Mouse (Mus musculus): ENCODE measurements around the gene Olfr556. TPM values are rescaled to one million over a fixed set of nuclear protein-coding genes. Genes with fewer than 3 reads are reported as not detected.
A peak's percentile ranks its signal among the peaks of the same experiment; 100 is the strongest.
"Not testable (repeated sequence)": the region's sequence is repeated elsewhere in the genome, so short reads cannot be mapped to it uniquely, and the experiment has no call there.

Olfr556 gene
- polyA plus RNA-seq (2014; fragmentation: Nextera tagmentation; extraction: Ambion mirVana): not detected in 2 replicates

DNA sequence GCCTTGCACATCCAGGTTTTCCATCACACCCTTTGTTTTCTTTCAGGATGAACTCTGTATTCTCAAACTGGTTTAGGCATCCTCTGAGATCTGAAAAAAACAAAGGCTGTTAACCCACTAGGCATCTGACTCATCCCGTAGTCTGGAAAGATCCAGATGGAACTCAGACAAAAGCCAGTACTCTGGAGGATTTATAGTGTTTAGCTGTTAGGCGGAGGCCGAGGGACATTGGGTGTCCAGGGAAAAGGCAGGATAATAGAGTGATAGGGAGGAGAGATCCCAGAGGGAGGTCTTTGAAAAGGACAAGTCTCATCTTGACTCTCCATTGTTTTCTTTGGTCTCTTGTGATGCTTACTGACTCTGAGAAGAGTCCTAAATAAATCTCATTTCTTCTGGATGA lies at the start of gene Olfr556:
Olfr556 (plus strand) TSS at position 301 of the 400 bp plus-strand sequence.
- WGBS (ENCODE audit: insufficient replicate concordance): 57% methylated on average over 3 of the region's 3 CpGs
- ATAC-seq (replicated peaks; ENCODE audit: insufficient number of reproducible peaks, low FRiP score, low TSS enrichment): no peak
- Histone ChIP-seq H3K4me3 (ENCODE audit: low read depth, low read length) (no peak within 1 kb of the TSS), H3K27me3 (ENCODE audit: control insufficient read depth, insufficient read depth, low read length) (no peaks in the 10 kb centered on the region), H3K9ac (ENCODE audit: low read depth, low read length) (no peak within 1 kb of the TSS), H3K36me3 (ENCODE audit: control insufficient read depth, insufficient read depth, low read length) (no peaks in the 10 kb centered on the region), H3K27ac (ENCODE audit: low read depth, low read length) (no peak within 1 kb of the TSS), H3K4me1 (ENCODE audit: control insufficient read depth, insufficient read depth, low read length) (no peaks in the 10 kb centered on the region), H3K9me3 (replicated peaks; ENCODE audit: control insufficient read depth, low read length) (no peaks in the 10 kb centered on the region), H3K4me2 (no peak within 1 kb of the TSS)

- H3K4me2 ChIP-seq: no peak within 1 kb of the TSS
- no peak for ATAC-seq (replicated peaks; ENCODE audit: insufficient number of reproducible peaks, low FRiP score, low TSS enrichment)
- no peak within 1 kb of the TSS for H3K27ac ChIP-seq (ENCODE audit: low read depth, low read length)
- H3K9me3 ChIP-seq (replicated peaks; ENCODE audit: control insufficient read depth, low read length): no peaks in the 10 kb centered on the region
- no peak within 1 kb of the TSS for H3K9ac ChIP-seq (ENCODE audit: low read depth, low read length)
- no peaks in the 10 kb centered on the region for H3K27me3 ChIP-seq (ENCODE audit: control insufficient read depth, insufficient read depth, low read length)
- no peaks in the 10 kb centered on the region for H3K36me3 ChIP-seq (ENCODE audit: control insufficient read depth, insufficient read depth, low read length)
- no peak within 1 kb of the TSS for H3K4me3 ChIP-seq (ENCODE audit: low read depth, low read length)
- no peaks in the 10 kb centered on the region for H3K4me1 ChIP-seq (ENCODE audit: control insufficient read depth, insufficient read depth, low read length)
These were observed 46.6 kb upstream of the Olfr556 start, which contains the start of gene Olfr553 for GRCm38 (mm10) chr7:102618118-102618517. Gene Olfr553 (minus strand): TSS chr7:102618218.

GRCm38 (mm10) chr7:102619608-102620007 lies 45.1 kb upstream of the Olfr556 start:
- 42% methylated on average over 5 of the region's 5 CpGs for WGBS (ENCODE audit: insufficient replicate concordance)

DNA sequence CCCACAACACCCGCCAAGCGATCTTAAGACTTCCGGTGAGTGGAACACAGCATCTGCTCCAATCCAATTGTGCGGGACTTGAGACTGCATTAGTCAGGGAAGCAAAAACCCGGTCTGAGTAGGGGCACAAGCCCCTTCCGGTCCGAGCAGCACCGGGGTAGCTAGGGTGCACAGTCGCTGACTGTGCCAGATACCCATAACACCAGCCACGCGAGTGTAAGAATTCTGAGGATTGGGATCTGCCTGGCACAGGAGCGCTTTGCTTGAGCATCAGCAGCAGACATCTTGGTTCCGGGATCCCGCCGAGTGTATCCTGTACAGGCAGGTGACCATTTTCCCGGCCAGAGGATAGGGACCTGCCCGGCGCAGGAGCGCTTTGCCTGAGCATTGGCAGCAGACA lies 44.3 kb upstream of the Olfr556 start:
- H3K4me2 ChIP-seq; H3K9me3 ChIP-seq (replicated peaks; ENCODE audit: control insufficient read depth, low read length); H3K36me3 ChIP-seq (ENCODE audit: control insufficient read depth, insufficient read depth, low read length); H3K27ac ChIP-seq (ENCODE audit: low read depth, low read length); ATAC-seq (replicated peaks; ENCODE audit: insufficient number of reproducible peaks, low FRiP score, low TSS enrichment); H3K9ac ChIP-seq (ENCODE audit: low read depth, low read length); H3K4me1 ChIP-seq (ENCODE audit: control insufficient read depth, insufficient read depth, low read length); H3K4me3 ChIP-seq (ENCODE audit: low read depth, low read length); H3K27me3 ChIP-seq (ENCODE audit: control insufficient read depth, insufficient read depth, low read length): not testable (repeated sequence)
- 68% methylated on average over 15 of the region's 19 CpGs for WGBS (ENCODE audit: insufficient replicate concordance)

More at GRCm38 (mm10) chr7:102619608-102620007, 45.1 kb upstream of the Olfr556 start:
- no peaks in the 10 kb centered on the region for H3K4me1 ChIP-seq (ENCODE audit: control insufficient read depth, insufficient read depth, low read length)
- no peak overlapping the region for H3K27ac ChIP-seq (ENCODE audit: low read depth, low read length)
- H3K27me3 ChIP-seq (ENCODE audit: control insufficient read depth, insufficient read depth, low read length): no peaks in the 10 kb centered on the region
- no peak overlapping the region for H3K4me3 ChIP-seq (ENCODE audit: low read depth, low read length)
- no peaks in the 10 kb centered on the region for H3K36me3 ChIP-seq (ENCODE audit: control insufficient read depth, insufficient read depth, low read length)
- no peak overlapping the region for H3K4me2 ChIP-seq
- H3K9ac ChIP-seq (ENCODE audit: low read depth, low read length): no peak overlapping the region
- ATAC-seq (replicated peaks; ENCODE audit: insufficient number of reproducible peaks, low FRiP score, low TSS enrichment): peak; percentile 39; the same call in 1 of the 2 replicates
- H3K9me3 ChIP-seq (replicated peaks; ENCODE audit: control insufficient read depth, low read length): no peaks in the 10 kb centered on the region

DNA sequence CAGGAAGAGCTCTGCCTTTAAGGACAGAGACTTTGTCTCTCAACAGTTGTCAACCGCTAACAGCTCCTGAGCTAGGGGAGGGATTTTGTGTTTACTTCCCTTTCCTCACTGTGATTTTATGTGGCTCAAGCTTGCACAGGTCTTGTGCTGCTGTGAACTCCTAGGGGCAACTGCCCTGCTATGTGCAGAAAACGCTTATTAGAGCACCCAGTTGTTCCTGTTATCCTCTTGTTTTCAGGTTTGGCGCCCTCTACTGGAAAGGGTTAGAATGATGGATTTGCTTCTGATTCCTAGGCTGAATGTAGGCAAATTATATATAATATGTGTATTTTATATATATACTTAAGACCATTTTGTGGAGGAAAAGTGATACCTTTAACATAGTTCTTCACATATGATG lies 28.0 kb upstream of the Olfr556 start:
- ATAC-seq (replicated peaks; ENCODE audit: insufficient number of reproducible peaks, low FRiP score, low TSS enrichment): no peak
- Histone ChIP-seq H3K4me2 (no peak overlapping the region), H3K9me3 (replicated peaks; ENCODE audit: control insufficient read depth, low read length) (no peaks in the 10 kb centered on the region), H3K4me3 (ENCODE audit: low read depth, low read length) (no peak overlapping the region), H3K27me3 (ENCODE audit: control insufficient read depth, insufficient read depth, low read length) (no peaks in the 10 kb centered on the region), H3K9ac (ENCODE audit: low read depth, low read length) (no peak overlapping the region), H3K27ac (ENCODE audit: low read depth, low read length) (no peak overlapping the region), H3K36me3 (ENCODE audit: control insufficient read depth, insufficient read depth, low read length) (no peaks in the 10 kb centered on the region), H3K4me1 (ENCODE audit: control insufficient read depth, insufficient read depth, low read length) (no peaks in the 10 kb centered on the region)
- WGBS (ENCODE audit: insufficient replicate concordance): 34% methylated on average over 3 of the region's 3 CpGs

DNA sequence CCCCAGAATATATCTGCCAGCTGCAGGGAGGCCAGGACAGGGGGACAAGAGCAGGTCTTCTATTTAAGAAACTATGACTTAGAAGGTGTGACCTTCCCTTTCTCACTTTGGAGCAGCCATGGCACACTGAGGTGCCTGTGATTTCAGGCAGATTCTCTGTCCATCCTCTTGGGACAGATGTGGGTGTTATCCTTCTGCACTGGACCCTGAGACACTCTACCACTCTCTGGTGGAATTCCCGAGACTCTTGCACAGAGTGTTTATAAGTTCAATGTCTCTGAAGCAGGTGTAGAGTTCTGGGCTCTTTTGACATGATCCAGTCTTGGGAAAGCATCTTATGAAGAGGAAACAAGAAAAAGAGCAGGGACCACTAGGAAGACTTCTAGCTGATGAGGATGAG lies 26.6 kb upstream of the Olfr556 start, which contains the start of gene Olfr554:
Olfr554 (plus strand) TSS at position 301 of the 400 bp plus-strand sequence.
- WGBS (ENCODE audit: insufficient replicate concordance): 57% methylated on average over 1 of the region's 1 CpGs
- Histone ChIP-seq H3K9me3 (replicated peaks; ENCODE audit: control insufficient read depth, low read length) (no peaks in the 10 kb centered on the region), H3K27ac (ENCODE audit: low read depth, low read length) (no peak within 1 kb of the TSS), H3K4me1 (ENCODE audit: control insufficient read depth, insufficient read depth, low read length) (no peaks in the 10 kb centered on the region), H3K4me3 (ENCODE audit: low read depth, low read length) (no peak within 1 kb of the TSS), H3K27me3 (ENCODE audit: control insufficient read depth, insufficient read depth, low read length) (no peaks in the 10 kb centered on the region), H3K4me2 (no peak within 1 kb of the TSS), H3K9ac (ENCODE audit: low read depth, low read length) (no peak within 1 kb of the TSS), H3K36me3 (ENCODE audit: control insufficient read depth, insufficient read depth, low read length) (no peaks in the 10 kb centered on the region)
- no peak for ATAC-seq (replicated peaks; ENCODE audit: insufficient number of reproducible peaks, low FRiP score, low TSS enrichment)

DNA sequence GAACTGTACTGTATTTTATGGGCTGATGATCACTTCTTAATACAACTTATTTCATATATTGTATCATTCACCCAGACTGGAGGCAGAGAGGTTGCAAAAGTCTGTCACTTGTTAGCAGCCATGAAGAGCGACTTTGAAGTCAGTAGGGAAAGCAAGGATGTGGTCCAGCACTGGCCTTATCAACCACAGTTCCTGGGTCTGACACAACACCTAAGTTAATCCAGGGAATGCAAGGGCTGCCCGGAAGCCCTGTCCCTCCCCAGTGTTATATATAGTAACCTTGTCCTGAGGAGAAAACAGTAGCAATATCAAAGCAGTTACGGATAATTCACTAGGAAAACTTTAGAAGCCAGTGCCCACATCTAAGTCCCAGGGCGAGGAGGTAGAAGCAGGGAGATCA lies 19.8 kb upstream of the Olfr556 start:
- H3K27ac ChIP-seq (ENCODE audit: low read depth, low read length); H3K9ac ChIP-seq (ENCODE audit: low read depth, low read length); H3K36me3 ChIP-seq (ENCODE audit: control insufficient read depth, insufficient read depth, low read length); H3K4me3 ChIP-seq (ENCODE audit: low read depth, low read length); H3K27me3 ChIP-seq (ENCODE audit: control insufficient read depth, insufficient read depth, low read length); H3K9me3 ChIP-seq (replicated peaks; ENCODE audit: control insufficient read depth, low read length); H3K4me2 ChIP-seq; H3K4me1 ChIP-seq (ENCODE audit: control insufficient read depth, insufficient read depth, low read length): not testable (repeated sequence)
- ATAC-seq (replicated peaks; ENCODE audit: insufficient number of reproducible peaks, low FRiP score, low TSS enrichment): peak; percentile 59; the same call in 1 of the 2 replicates
- WGBS (ENCODE audit: insufficient replicate concordance): 26% methylated on average over 3 of the region's 4 CpGs

GRCm38 (mm10) chr7:102658523-102658922 lies 6.2 kb upstream of the Olfr556 start, which contains the start of gene Olfr555:
Gene Olfr555 (plus strand): TSS chr7:102658823.
- Histone ChIP-seq H3K27ac (ENCODE audit: low read depth, low read length) (no peak within 1 kb of the TSS), H3K36me3 (ENCODE audit: control insufficient read depth, insufficient read depth, low read length) (no peaks in the 10 kb centered on the region), H3K4me2 (no peak within 1 kb of the TSS), H3K4me1 (ENCODE audit: control insufficient read depth, insufficient read depth, low read length) (no peaks in the 10 kb centered on the region), H3K27me3 (ENCODE audit: control insufficient read depth, insufficient read depth, low read length) (no peaks in the 10 kb centered on the region), H3K9me3 (replicated peaks; ENCODE audit: control insufficient read depth, low read length) (no peaks in the 10 kb centered on the region), H3K9ac (ENCODE audit: low read depth, low read length) (no peak within 1 kb of the TSS), H3K4me3 (ENCODE audit: low read depth, low read length) (no peak within 1 kb of the TSS)
- 68% methylated on average over 1 of the region's 1 CpGs for WGBS (ENCODE audit: insufficient replicate concordance)
- no peak for ATAC-seq (replicated peaks; ENCODE audit: insufficient number of reproducible peaks, low FRiP score, low TSS enrichment)

DNA sequence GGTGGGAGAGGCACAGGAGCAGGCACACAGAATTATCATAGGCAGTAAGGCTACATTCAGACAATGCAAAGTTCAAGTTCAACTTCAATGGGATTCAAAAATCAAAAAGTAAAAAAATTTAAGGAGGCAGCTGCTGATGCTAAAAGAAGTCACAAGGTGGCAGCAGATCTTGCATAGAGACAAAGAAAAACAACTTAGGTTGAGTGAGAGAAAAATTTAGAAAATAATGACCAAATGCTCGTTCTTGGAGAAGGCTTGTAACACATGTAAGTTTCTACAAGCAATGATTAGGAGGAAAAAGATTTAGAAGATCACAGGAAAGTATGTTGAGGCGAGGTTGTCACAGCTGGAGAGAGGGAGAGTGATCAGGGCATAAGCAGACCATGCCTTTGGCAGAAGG lies 679 bp downstream of the Olfr556 start:
- ATAC-seq (replicated peaks; ENCODE audit: insufficient number of reproducible peaks, low FRiP score, low TSS enrichment): no peak
- no peak overlapping the region for H3K4me3 ChIP-seq (ENCODE audit: low read depth, low read length)
- H3K27ac ChIP-seq (ENCODE audit: low read depth, low read length): no peak overlapping the region

More for the DNA sequence above, 679 bp downstream of the Olfr556 start:
- H3K4me1 ChIP-seq (ENCODE audit: control insufficient read depth, insufficient read depth, low read length): no peaks in the 10 kb centered on the region
- WGBS (ENCODE audit: insufficient replicate concordance): 39% methylated on average over 2 of the region's 2 CpGs
- no peaks in the 10 kb centered on the region for H3K27me3 ChIP-seq (ENCODE audit: control insufficient read depth, insufficient read depth, low read length)
- H3K9ac ChIP-seq (ENCODE audit: low read depth, low read length): no peak overlapping the region
- H3K36me3 ChIP-seq (ENCODE audit: control insufficient read depth, insufficient read depth, low read length): no peaks in the 10 kb centered on the region
- H3K4me2 ChIP-seq: no peak overlapping the region
- H3K9me3 ChIP-seq (replicated peaks; ENCODE audit: control insufficient read depth, low read length): no peaks in the 10 kb centered on the region

Data from heart, embryonic 11.5 days (tissue).